Comparison of ENCODE assay signal across 10 mouse cellular contexts in the genomic region with DNA sequence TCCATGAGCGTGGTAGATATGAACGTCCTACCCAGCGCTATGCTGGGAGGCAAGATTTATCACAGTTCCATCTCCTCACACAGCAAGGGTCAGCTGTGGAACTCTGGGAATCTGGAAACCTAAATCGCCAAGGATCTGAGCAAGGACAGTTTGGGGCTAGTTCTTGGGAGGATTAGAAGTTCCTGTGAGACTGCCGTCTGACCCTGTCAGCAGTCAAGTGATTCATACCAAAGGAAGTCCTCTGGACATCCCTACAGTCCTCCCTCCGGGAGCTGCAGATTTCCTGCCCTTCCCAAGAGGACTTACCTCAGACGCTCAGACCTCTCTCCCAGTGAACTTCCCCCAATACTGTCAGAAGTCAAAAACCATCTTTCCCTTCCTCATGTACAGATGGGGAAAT. TPM values are rescaled to one million over a fixed set of nuclear protein-coding genes. Genes with fewer than 3 reads are reported as not detected.
DNase-seq lines count a peak whose midpoint lies in the region; ATAC-seq and TF ChIP-seq lines count a peak whose summit lies in the region.
"Had no signal": no experiment of that assay in that cellular context is flagged by ENCODE, and none has a peak within 500 bp of the region (broad histone marks: within the 10 kb centered on the region; RNA-seq: fewer than 3 reads in every experiment).

No protein-coding gene starts in this region.

- H3K9me3 ChIP-seq in intestine, embryonic 14.5 days (ENCODE audit: control insufficient read depth, low read length) = no peaks in the 10 kb centered on the region
- H3K9me3 ChIP-seq in intestine, postnatal 0 days (ENCODE audit: control insufficient read depth) = no peaks in the 10 kb centered on the region
- peaks cover 7% of the 10 kb centered on the region; the same call in 1 of the 2 replicates for H3K9me3 ChIP-seq in embryonic facial prominence, embryonic 10.5 days
- no peaks in the 10 kb centered on the region for H3K9me3 ChIP-seq in intestine, embryonic 15.5 days
- H3K9me3 ChIP-seq in limb, embryonic 12.5 days = no peaks in the 10 kb centered on the region
- H3K9me3 ChIP-seq in heart, embryonic 11.5 days (replicated peaks; ENCODE audit: control insufficient read depth, low read length) = no peaks in the 10 kb centered on the region

- 23% methylated on average over 7 of the region's 7 CpGs for WGBS in intestine, embryonic 14.5 days
- WGBS in intestine, postnatal 0 days = 54% methylated on average over 7 of the region's 7 CpGs
- 49% methylated on average over 7 of the region's 7 CpGs for WGBS in embryonic facial prominence, embryonic 10.5 days
- 44% methylated on average over 7 of the region's 7 CpGs for WGBS in intestine, embryonic 15.5 days
- WGBS in limb, embryonic 12.5 days = 9% methylated on average over 7 of the region's 7 CpGs
- 26% methylated on average over 7 of the region's 7 CpGs for WGBS in heart, embryonic 11.5 days (ENCODE audit: insufficient replicate concordance)

- no peak overlapping the region for H3K4me3 ChIP-seq in intestine, embryonic 14.5 days (ENCODE audit: low read depth, low read length)
- no peak overlapping the region for H3K4me3 ChIP-seq in intestine, postnatal 0 days (ENCODE audit: low read depth, low read length)
- 0 out of 2 replicates have a peak overlapping the region, but pooled peaks have one; percentile 28 for H3K4me3 ChIP-seq in embryonic facial prominence, embryonic 10.5 days
- no peak overlapping the region for H3K4me3 ChIP-seq in intestine, embryonic 15.5 days (replicated peaks)
- H3K4me3 ChIP-seq in limb, embryonic 12.5 days (replicated peaks) = no peak overlapping the region
- H3K4me3 ChIP-seq in heart, embryonic 11.5 days (ENCODE audit: low read depth, low read length) = no peak overlapping the region

- peaks cover 9% of the 10 kb centered on the region; the same call in 1 of the 2 replicates for H3K27me3 ChIP-seq in intestine, embryonic 14.5 days (replicated peaks; ENCODE audit: control insufficient read depth, insufficient read depth, low read length)
- peaks cover 13% of the 10 kb centered on the region for H3K27me3 ChIP-seq in intestine, postnatal 0 days (replicated peaks; ENCODE audit: control insufficient read depth, insufficient read depth, low read length)
- peaks cover 48% of the 10 kb centered on the region for H3K27me3 ChIP-seq in embryonic facial prominence, embryonic 10.5 days (replicated peaks; ENCODE audit: low read depth, poor library complexity, severe bottlenecking)
- peaks cover 8% of the 10 kb centered on the region for H3K27me3 ChIP-seq in intestine, embryonic 15.5 days (replicated peaks)
- peaks cover 69% of the 10 kb centered on the region for H3K27me3 ChIP-seq in limb, embryonic 12.5 days
- H3K27me3 ChIP-seq in heart, embryonic 11.5 days (ENCODE audit: control insufficient read depth, insufficient read depth, low read length) = peaks cover 17% of the 10 kb centered on the region

- no peak for ATAC-seq in intestine, embryonic 14.5 days (replicated peaks; ENCODE audit: low FRiP score, low TSS enrichment, low read depth)
- no peak for ATAC-seq in intestine, postnatal 0 days
- no peak for ATAC-seq in intestine, embryonic 15.5 days
- no peak for ATAC-seq in limb, embryonic 12.5 days (ENCODE audit: insufficient number of reproducible peaks, insufficient read depth, low FRiP score, low TSS enrichment, low read depth)
- no peak for ATAC-seq in heart, embryonic 11.5 days (replicated peaks; ENCODE audit: insufficient number of reproducible peaks, low FRiP score, low TSS enrichment)

- H3K27ac ChIP-seq in intestine, embryonic 14.5 days (ENCODE audit: low read depth) = 0 out of 2 replicates have a peak overlapping the region, but pooled peaks have one; percentile 22
- no peak overlapping the region for H3K27ac ChIP-seq in intestine, postnatal 0 days (ENCODE audit: low read depth, low read length)
- H3K27ac ChIP-seq in embryonic facial prominence, embryonic 10.5 days (replicated peaks) = peak overlapping the region; percentile 60; the same call in 1 of the 2 replicates
- peak overlapping the region; percentile 59; the same call in 1 of the 2 replicates for H3K27ac ChIP-seq in intestine, embryonic 15.5 days
- H3K27ac ChIP-seq in limb, embryonic 12.5 days = peak overlapping the region; percentile 31; the same call in 1 of the 2 replicates
- H3K27ac ChIP-seq in heart, embryonic 11.5 days (ENCODE audit: low read depth, low read length) = no peak overlapping the region

- no peak for TF ChIP-seq CTCF in intestine, postnatal 0 days (IDR thresholded peaks at IDR 0.05; ENCODE audit: low read depth)

- H3K4me2 ChIP-seq in intestine, embryonic 14.5 days (ENCODE audit: low read length) = no peak overlapping the region
- no peak overlapping the region for H3K4me2 ChIP-seq in intestine, postnatal 0 days (replicated peaks; ENCODE audit: low read depth)
- H3K4me2 ChIP-seq in intestine, embryonic 15.5 days (replicated peaks) = no peak overlapping the region
- peak overlapping the region; percentile 22 for H3K4me2 ChIP-seq in limb, embryonic 12.5 days
- H3K4me2 ChIP-seq in heart, embryonic 11.5 days = no peak overlapping the region

- H3K9ac ChIP-seq in intestine, embryonic 14.5 days (ENCODE audit: low read length) = no peak overlapping the region
- H3K9ac ChIP-seq in intestine, postnatal 0 days (ENCODE audit: low read depth, low read length) = no peak overlapping the region
- H3K9ac ChIP-seq in intestine, embryonic 15.5 days = peak overlapping the region; percentile 1; the same call in 1 of the 2 replicates
- no peak overlapping the region for H3K9ac ChIP-seq in limb, embryonic 12.5 days (replicated peaks)
- no peak overlapping the region for H3K9ac ChIP-seq in heart, embryonic 11.5 days (ENCODE audit: low read depth, low read length)

- DNase-seq in intestine, embryonic 14.5 days (ENCODE audit: low spot score) = no peak
- no peak for DNase-seq in embryonic facial prominence, embryonic 10.5 days (ENCODE audit: low spot score)
- DNase-seq in left cerebral cortex, postnatal 25 days (ENCODE audit: low spot score in 2 of 2) = no peak
- no peak for DNase-seq in gastrocnemius, postnatal 14 days
- DNase-seq: right cerebral cortex, postnatal 14 days had no signal

- no peaks in the 10 kb centered on the region for H3K36me3 ChIP-seq in intestine, embryonic 14.5 days (ENCODE audit: control insufficient read depth, insufficient read depth, low read length)
- H3K36me3 ChIP-seq in intestine, postnatal 0 days (ENCODE audit: control insufficient read depth, insufficient read depth) = no peaks in the 10 kb centered on the region
- peaks cover 16% of the 10 kb centered on the region for H3K36me3 ChIP-seq in embryonic facial prominence, embryonic 10.5 days (replicated peaks)
- no peaks in the 10 kb centered on the region for H3K36me3 ChIP-seq in intestine, embryonic 15.5 days
- no peaks in the 10 kb centered on the region; the same call in 1 of the 2 replicates for H3K36me3 ChIP-seq in limb, embryonic 12.5 days
- H3K36me3 ChIP-seq in heart, embryonic 11.5 days (ENCODE audit: control insufficient read depth, insufficient read depth, low read length) = no peaks in the 10 kb centered on the region

- peaks cover 22% of the 10 kb centered on the region for H3K4me1 ChIP-seq in intestine, embryonic 14.5 days (replicated peaks; ENCODE audit: control insufficient read depth, insufficient read depth, low read length)
- peaks cover 1% of the 10 kb centered on the region; the same call in 1 of the 2 replicates for H3K4me1 ChIP-seq in intestine, postnatal 0 days (replicated peaks; ENCODE audit: control insufficient read depth, insufficient read depth, low read length)
- H3K4me1 ChIP-seq in embryonic facial prominence, embryonic 10.5 days = peaks cover 88% of the 10 kb centered on the region
- H3K4me1 ChIP-seq in intestine, embryonic 15.5 days (replicated peaks) = peaks cover 26% of the 10 kb centered on the region
- H3K4me1 ChIP-seq in limb, embryonic 12.5 days (replicated peaks) = peaks cover 65% of the 10 kb centered on the region
- peaks cover 20% of the 10 kb centered on the region for H3K4me1 ChIP-seq in heart, embryonic 11.5 days (ENCODE audit: control insufficient read depth, insufficient read depth, low read length)

- intact Hi-C loops in left cerebral cortex, postnatal 25 days (cut with DNase I) = no loop called here
- intact Hi-C loops in gastrocnemius, postnatal 14 days (cut with DNase I; ENCODE audit: low total_unique reads) = no loop called here

RNA-seq across cellular contexts. Expression of a gene that starts 3.8 kb away (rescaled TPM):
- polyA plus RNA-seq in intestine, embryonic 14.5 days (2014; fragmentation: Nextera tagmentation; extraction: Ambion mirVana) = 13.6 and 14.8 TPM in 2 replicates
- polyA plus RNA-seq in intestine, postnatal 0 days (2015; fragmentation: Nextera tagmentation; extraction: Ambion mirVana) = 8.5 and 8.6 TPM in 2 replicates
- 19.3 and 19.8 TPM in 2 replicates for polyA plus RNA-seq in embryonic facial prominence, embryonic 10.5 days (2016; fragmentation: Nextera tagmentation; extraction: Ambion mirVana)
- polyA plus RNA-seq in intestine, embryonic 15.5 days (2015; fragmentation: Nextera tagmentation; extraction: Ambion mirVana) = 10.8 and 11.2 TPM in 2 replicates
- 21.9 and 22.2 TPM in 2 replicates for polyA plus RNA-seq in limb, embryonic 12.5 days (2016; fragmentation: Nextera tagmentation; extraction: Ambion mirVana)
- total RNA-seq in left cerebral cortex, postnatal 25 days (2021) = 10 to 100 TPM; 54.4 to 63.0 TPM
- 4.1 and 4.7 TPM in 2 replicates for polyA plus RNA-seq in heart, embryonic 11.5 days (2014; fragmentation: Nextera tagmentation; extraction: Ambion mirVana)
- total RNA-seq in gastrocnemius, postnatal 14 days (2021) = 1 to 10 TPM; 6.7 to 9.9 TPM
- total RNA-seq: granulocyte monocyte progenitor cell, adult 5-6 weeks had no signal

Comparison
In these comparisons a context has a peak if more than half of its experiments do, and no peak if none do; other contexts are left out.
1. H3K27ac ChIP-seq: peak in intestine, embryonic 14.5 days (single experiment), embryonic facial prominence, embryonic 10.5 days (single experiment), intestine, embryonic 15.5 days (single experiment) and limb, embryonic 12.5 days (single experiment); none in intestine, postnatal 0 days (single experiment) and heart, embryonic 11.5 days (single experiment).